Mouse (Mus musculus) gonadal fat pad, adult 2 months (tissue): ENCODE data around the gene Ostf1. TPM values are rescaled to one million over a fixed set of nuclear protein-coding genes. Genes with fewer than 3 reads are reported as not detected.
"Not testable (repeated sequence)": the region's sequence is repeated elsewhere in the genome, so short reads cannot be mapped to it uniquely, and the experiment has no call there.

Source experiments
- DNase-seq: peaks from one replicate; pipeline ENCODE4 v3.0.0-alpha.2; 2012; ENCODE audit warnings: low read depth
- polyA plus RNA-seq: library from polyadenylated mRNA; depleted of rRNA; stranded (reverse); fragments of >200 nt; gene quantifications from 2 replicates; pipeline ENCODE4 v1.2.3, GENCODE M21; 2012

Gene Ostf1
- polyA plus RNA-seq, 1 experiment = 53.6 TPM

GRCm38 (mm10) chr19:18599051-18599450 is 32.6 kb downstream of the Ostf1 start:
- DNase-seq = no peak

GRCm38 (mm10) chr19:18598265-18598926 is 33.2 kb downstream of the Ostf1 start:
- no peak for DNase-seq

- DNase-seq = no peak
Observed at GRCm38 (mm10) chr19:18597772-18598171, 33.9 kb downstream of the Ostf1 start.

- no peak for DNase-seq
Observed at GRCm38 (mm10) chr19:18596876-18597275, 34.7 kb downstream of the Ostf1 start.

- DNase-seq = no peak
Observed at GRCm38 (mm10) chr19:18593722-18594121, 37.9 kb downstream of the Ostf1 start.

GRCm38 (mm10) chr19:18592919-18593318 is 38.7 kb downstream of the Ostf1 start:
- DNase-seq = no peak

GRCm38 (mm10) chr19:18590942-18591354 is 40.7 kb downstream of the Ostf1 start:
- no peak for DNase-seq

- DNase-seq = no peak
Observed at GRCm38 (mm10) chr19:18590234-18590633, 41.4 kb downstream of the Ostf1 start.

- no peak for DNase-seq
Observed at GRCm38 (mm10) chr19:18589276-18589675, 42.3 kb downstream of the Ostf1 start.

GRCm38 (mm10) chr19:18588801-18589200 is 42.8 kb downstream of the Ostf1 start:
- not testable (repeated sequence) for DNase-seq

- DNase-seq = no peak
Observed at GRCm38 (mm10) chr19:18588243-18588642, 43.4 kb downstream of the Ostf1 start.

- no peak for DNase-seq
Observed at GRCm38 (mm10) chr19:18587118-18587517, 44.5 kb downstream of the Ostf1 start.

GRCm38 (mm10) chr19:18584621-18585020 is 47.0 kb downstream of the Ostf1 start:
- no peak for DNase-seq

- DNase-seq = no peak
Observed at GRCm38 (mm10) chr19:18583706-18584105, 47.9 kb downstream of the Ostf1 start.

GRCm38 (mm10) chr19:18582887-18583286 is 48.7 kb downstream of the Ostf1 start:
- no peak for DNase-seq

- DNase-seq = no peak
Observed at GRCm38 (mm10) chr19:18582226-18582625, 49.4 kb downstream of the Ostf1 start.

GRCm38 (mm10) chr19:18581046-18581445 is 50.6 kb downstream of the Ostf1 start:
- no peak for DNase-seq

- no peak for DNase-seq
Observed at GRCm38 (mm10) chr19:18579012-18579358, 52.6 kb downstream of the Ostf1 start.

- DNase-seq = no peak
Observed at GRCm38 (mm10) chr19:18578216-18579011, 53.2 kb downstream of the Ostf1 start.

GRCm38 (mm10) chr19:18577348-18577747 is 54.3 kb downstream of the Ostf1 start:
- DNase-seq = no peak

GRCm38 (mm10) chr19:18575891-18576290 is 55.7 kb downstream of the Ostf1 start:
- no peak for DNase-seq

GRCm38 (mm10) chr19:18573907-18574306 is 57.7 kb downstream of the Ostf1 start:
- no peak for DNase-seq

- DNase-seq = no peak
Observed at GRCm38 (mm10) chr19:18573443-18573842, 58.2 kb downstream of the Ostf1 start.
